In the genomic region with DNA sequence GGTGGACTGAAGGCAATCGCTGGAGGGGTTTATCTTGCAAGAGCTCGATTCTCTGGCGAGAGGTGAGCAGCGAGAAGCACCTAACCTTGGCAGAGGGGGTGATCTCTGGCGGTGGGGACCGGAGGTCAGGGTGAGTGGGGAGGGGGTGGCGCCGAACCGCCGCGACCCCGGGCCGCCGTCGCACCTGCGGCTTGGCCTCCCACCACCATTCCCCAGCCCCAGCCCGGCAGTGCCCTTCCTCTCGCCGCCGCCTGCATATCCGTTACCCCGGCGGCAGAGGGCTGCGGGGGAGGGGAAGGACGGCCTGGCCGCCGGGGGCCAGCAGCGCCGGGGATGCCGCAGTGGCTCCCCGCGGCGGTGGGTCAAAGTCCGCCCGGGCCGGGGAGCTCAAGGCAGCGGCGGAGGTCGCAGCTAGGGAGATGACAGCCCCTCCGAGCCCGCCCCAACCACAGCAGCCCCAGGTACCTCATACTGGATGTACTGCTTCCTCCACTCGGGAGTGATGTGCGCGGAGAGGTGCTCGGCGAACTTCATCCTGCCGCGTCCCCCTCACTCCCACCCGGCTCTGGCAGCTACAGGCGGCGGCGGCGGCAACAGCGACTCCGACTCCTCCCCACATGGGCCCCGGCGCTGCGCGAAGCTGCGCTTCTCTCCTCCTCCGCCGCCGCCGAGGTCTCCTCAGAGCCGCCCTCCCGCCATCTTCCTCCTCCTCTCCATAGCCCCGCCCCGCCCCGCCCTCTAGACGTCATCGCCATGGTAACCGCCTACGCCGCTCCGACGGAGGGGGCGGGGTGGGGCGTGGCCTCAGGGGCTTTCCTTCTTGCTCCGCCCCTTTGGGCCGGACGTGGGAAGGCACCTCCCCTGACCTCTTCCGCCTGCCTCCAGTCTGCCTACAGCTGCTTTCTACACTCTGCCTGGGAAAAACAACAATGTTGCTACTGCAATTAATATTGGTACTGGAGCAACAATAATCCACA, we compare ENCODE assay signal across 8 mouse cellular contexts. TPM values are rescaled to one million over a fixed set of nuclear protein-coding genes. Genes with fewer than 3 reads are reported as not detected.
DNase-seq lines count a peak whose midpoint lies in the region; ATAC-seq lines count a peak whose summit lies in the region.

A gene (minus strand): TSS at position 715 of the 977 bp plus-strand sequence.

- H3K36me3 ChIP-seq in hindbrain, embryonic 16.5 days (ENCODE audit: control insufficient read depth, insufficient read depth, low read length) = no peaks in the 10 kb centered on the region
- no peaks in the 10 kb centered on the region for H3K36me3 ChIP-seq in macrophage (ENCODE audit: inconsistent target)

- H3K79me2 ChIP-seq in macrophage (ENCODE audit: inconsistent target) = peaks cover 46% of the 10 kb centered on the region

- peak within 1 kb of the TSS; percentile 94 for H3K9ac ChIP-seq in hindbrain, embryonic 16.5 days (ENCODE audit: low read depth, low read length)

- no peaks in the 10 kb centered on the region for H3K9me3 ChIP-seq in hindbrain, embryonic 16.5 days (ENCODE audit: control insufficient read depth, low read length)

- H3K27me3 ChIP-seq in hindbrain, embryonic 16.5 days (replicated peaks; ENCODE audit: control insufficient read depth, insufficient read depth, low read length) = no peaks in the 10 kb centered on the region

- WGBS in hindbrain, embryonic 16.5 days = under 1% methylated on average over 60 of the region's 82 CpGs
- WGBS in macrophage (ENCODE audit: missing documents) = under 1% methylated on average over 72 of the region's 82 CpGs

- DNase-seq in R1 (ENCODE audit: low read depth, low spot score) = peak; percentile 93
- peak; percentile 94 to 99 for DNase-seq in cerebellum, postnatal 25 days
- DNase-seq in frontal cortex, postnatal 36 days (ENCODE audit: low spot score in 2 of 2) = peak; percentile 94 to 95
- peak; percentile 92 to 93 for DNase-seq in left cerebral cortex, adult 18-20 months (ENCODE audit: low spot score in 2 of 2)
- peak; percentile 96 for DNase-seq in right cerebral cortex, adult 18-20 months
- DNase-seq in urinary bladder, postnatal 10 days (ENCODE audit: low spot score) = peak; percentile 89

- peak; percentile 96 for ATAC-seq in hindbrain, embryonic 16.5 days

- peak within 1 kb of the TSS; percentile 53 for H3K4me2 ChIP-seq in hindbrain, embryonic 16.5 days (ENCODE audit: low read length)

- peak within 1 kb of the TSS; percentile 95 for H3K4me3 ChIP-seq in hindbrain, embryonic 16.5 days (ENCODE audit: low read length)
- peak within 1 kb of the TSS; percentile 70 for H3K4me3 ChIP-seq in macrophage (ENCODE audit: inconsistent target)

- no peaks in the 10 kb centered on the region; the same call in 1 of the 2 replicates for H3K4me1 ChIP-seq in hindbrain, embryonic 16.5 days (ENCODE audit: control insufficient read depth, insufficient read depth, low read depth, low read length)

- peak within 1 kb of the TSS; percentile 92 for H3K27ac ChIP-seq in hindbrain, embryonic 16.5 days (ENCODE audit: low read depth, low read length)
- peak within 1 kb of the TSS; percentile 42 for H3K27ac ChIP-seq in macrophage

RNA-seq across cellular contexts. Expression of the gene that starts here (rescaled TPM):
- 40.7 and 44.6 TPM in 2 replicates for polyA plus RNA-seq in hindbrain, embryonic 16.5 days (2015; fragmentation: Nextera tagmentation; extraction: Ambion mirVana)
- total RNA-seq in left cerebral cortex, adult 18-20 months (2021) = 10 to 100 TPM; 83.8 to 84.8 TPM
- total RNA-seq in macrophage (2018; cell fraction: chromatin; rRNA removed) = 100 to 1,000 TPM in 4 of 26 experiments, 10 to 100 TPM in 22; 19.1 to 108 (median 79.6) TPM
- 10 to 100 TPM; 26.4 to 58.6 (median 39.1) TPM for total RNA-seq in macrophage (2018; cell fraction: cytosol; rRNA removed)
- 100 to 1,000 TPM in 3 of 26 experiments, 10 to 100 TPM in 23; 28.4 to 132 (median 61.6) TPM for total RNA-seq in macrophage (2018; cell fraction: nucleus; rRNA removed)
- polyA plus RNA-seq in macrophage (2018) = 20.2 to 38.4 TPM (median 27.5 TPM) in 3 replicates

Comparison
In these comparisons a context has a peak if more than half of its experiments do, and no peak if none do; other contexts are left out.
1. Peak in every context shown above with its lines: DNase-seq, ATAC-seq, H3K4me3 ChIP-seq and H3K27ac ChIP-seq.